Mouse (Mus musculus) CD4-positive, CD25-positive, alpha-beta regulatory T cell, adult 4 months (primary cell): ENCODE data around the gene Ttll11. TPM values are rescaled to one million over a fixed set of nuclear protein-coding genes. Genes with fewer than 3 reads are reported as not detected.

Experiments used
- ATAC-seq: one replicate; pipeline ENCODE4 v1.8.0; 2017
- polyA plus RNA-seq, 2 experiments: library from polyadenylated mRNA; unstranded; fragments of 100-300 nt; shearing (Covaris generic); gene quantifications; one replicate each; pipeline ENCODE4 v1.2.1; 2017

Ttll11 gene
- polyA plus RNA-seq, 2 experiments from 2014 or later, result not detected

DNA sequence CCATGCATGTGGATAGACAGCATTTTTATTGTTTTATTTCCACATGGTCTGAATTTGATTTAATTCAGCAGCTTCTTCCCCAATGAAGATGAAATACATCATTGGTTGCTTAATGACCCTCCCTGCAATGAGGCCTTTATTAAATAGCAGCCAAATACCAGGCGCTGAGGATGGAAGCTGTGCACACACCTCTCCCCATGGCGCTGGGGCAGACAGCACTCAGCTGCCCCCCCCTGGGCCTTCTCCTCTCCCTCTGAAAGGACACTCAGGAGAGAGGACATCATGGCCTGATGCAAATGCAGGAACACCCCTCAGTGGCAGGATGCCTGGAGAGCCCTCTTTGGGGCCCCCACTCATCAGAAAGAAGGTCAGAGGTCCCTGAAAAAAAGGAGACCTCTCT, 16.4 kb downstream of the Ttll11 start:
- ATAC-seq, result no peak

DNA sequence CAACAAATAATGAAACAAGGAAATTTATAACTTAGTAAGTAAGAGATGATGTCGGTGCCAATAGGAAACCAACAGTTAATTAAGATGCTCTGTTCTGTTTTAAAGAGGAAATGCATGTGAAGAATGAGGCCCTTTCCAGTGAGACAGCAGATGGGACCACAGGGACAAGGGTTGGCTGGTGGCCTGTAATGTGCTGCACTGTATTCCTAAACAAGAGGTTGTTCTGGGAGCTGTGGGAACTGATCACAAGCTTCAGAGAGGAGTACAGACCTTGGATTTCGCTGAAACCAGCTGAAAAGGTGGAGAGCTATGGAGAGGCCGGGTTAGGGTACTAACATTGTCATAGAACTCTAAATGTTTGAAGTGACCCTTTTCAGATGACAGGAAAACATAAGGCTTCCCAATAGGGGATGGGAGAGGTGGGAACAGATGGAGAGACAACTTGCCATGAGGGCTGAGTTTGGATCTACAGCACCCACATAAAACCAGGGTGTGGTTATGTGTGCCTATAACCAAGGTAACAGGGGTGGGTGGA, 18.1 kb downstream of the Ttll11 start:
- no peak for ATAC-seq

DNA sequence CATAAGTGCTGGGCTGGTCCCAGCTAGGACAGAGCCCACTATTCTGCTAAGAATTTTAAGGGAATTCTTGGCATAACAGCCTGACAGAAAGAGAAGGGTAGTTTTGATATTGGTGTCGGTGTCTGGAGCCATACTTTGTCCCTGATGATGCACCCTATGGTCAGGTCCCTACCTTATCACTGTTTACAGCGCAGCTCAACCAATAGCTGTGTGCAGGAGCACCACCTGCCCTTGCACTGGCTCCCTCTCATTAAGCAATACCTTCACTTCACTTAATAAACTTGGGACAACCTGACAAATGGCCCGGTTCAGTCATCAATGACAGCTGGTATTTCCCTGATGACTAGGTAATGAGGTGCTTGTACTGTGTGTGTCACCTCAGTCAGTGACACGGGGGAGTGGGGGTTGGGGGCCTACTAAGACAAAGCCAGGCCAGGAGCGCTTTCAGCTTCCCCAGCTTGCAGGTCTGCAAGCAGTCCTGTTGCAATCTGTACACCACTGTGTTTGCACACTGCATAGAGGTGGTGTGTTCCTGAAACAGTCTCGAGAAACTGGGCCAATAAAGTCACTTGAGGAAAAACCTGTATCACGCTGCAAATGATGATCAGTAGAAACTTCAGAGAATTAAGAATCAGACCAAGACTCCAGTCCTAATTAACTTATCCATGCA, 22.1 kb downstream of the Ttll11 start:
- ATAC-seq, result no peak

DNA sequence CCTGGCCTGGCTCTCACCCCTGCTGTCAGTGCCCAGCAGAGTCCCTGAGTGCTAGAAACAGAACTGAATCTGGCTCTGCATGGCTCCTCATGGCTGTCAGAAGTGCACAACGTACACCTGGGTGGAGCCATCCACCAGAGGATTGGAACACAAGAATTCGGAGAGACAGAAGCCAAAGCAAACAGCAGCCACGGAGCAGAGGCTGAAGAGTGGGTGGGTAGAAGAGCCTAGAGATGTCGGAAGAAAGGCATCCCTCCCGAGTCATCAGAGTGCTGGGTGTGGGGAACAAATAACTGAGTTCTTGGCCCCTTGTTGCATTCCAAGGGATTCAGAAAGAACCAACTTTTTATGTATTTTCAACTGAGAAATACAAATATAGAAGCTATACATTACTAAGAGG, 24.5 kb downstream of the Ttll11 start:
- no peak for ATAC-seq

DNA sequence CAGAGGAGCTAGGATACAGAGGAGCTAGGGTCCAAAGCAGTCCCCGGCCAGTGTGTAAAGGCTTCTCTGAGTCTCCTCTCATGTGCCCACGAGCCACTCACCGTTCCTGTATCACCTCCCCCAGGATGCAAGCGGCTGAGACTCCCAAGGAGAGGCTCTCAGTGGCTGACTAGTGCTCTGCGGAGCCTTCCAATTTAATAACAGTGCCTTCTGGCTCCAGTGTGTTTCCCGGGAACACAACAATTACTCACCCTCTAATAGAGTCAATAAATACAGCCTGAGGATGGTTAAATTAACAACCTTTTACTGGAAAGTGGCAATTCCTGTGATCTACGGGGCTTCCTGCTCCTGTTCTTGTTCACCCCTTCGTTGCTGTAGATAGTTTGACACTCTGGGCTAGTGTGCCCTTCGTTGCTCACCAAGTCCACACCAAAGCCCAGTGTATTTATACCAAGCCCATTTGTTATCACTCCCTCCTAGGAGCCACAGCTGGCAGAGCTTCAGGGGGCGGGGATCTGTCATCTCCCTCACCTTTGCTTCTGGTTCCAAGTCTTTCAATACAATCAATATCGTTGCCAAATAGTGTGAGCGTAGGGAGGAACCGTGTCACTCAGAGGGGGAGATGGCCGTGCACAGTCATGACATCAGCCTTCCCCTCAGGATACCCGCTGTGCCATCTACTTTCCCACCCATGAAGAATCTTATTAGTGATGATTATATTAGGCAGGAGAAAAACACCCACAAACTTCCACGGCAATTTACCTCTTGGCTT, 27.3 kb downstream of the Ttll11 start:
- ATAC-seq, result no peak

DNA sequence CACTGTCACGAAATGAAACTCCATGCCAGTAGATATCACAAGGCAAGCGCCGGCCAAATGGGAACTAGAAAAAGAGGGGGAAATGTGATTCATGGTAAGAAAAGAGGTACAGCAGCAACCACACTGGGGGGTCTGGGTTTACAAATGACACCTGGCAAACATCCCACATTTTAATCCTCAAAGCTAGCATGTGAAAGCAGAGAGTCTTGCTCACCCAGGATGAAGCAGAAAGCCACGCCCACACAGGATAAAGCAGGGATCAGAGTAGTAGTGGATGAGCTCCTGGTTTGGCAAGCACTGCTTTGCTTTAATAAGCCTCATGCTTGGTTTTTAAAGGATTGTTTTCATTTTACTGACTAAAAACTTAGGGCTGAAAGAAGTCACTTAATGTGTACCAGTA, 34.8 kb downstream of the Ttll11 start:
- no peak for ATAC-seq

DNA sequence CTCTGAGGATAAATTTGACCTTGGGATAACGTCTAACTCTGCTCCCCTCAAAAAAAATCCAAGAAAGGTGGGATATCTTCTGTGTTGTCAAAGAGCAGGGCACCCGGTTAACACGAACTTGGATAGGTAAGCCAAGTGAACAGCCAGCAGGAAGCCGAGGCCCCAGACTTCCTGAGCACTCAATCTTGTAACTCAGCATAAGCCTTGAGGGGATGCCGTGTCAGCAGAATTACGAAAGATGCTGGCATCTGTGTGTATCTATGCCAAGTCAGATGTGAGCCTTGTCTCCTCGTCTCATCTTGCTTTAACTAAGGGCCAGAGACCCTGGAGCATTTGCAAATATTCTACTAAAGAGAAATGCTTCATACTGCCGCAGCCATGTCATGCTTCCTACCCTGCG, 36.8 kb downstream of the Ttll11 start:
- no peak for ATAC-seq

DNA sequence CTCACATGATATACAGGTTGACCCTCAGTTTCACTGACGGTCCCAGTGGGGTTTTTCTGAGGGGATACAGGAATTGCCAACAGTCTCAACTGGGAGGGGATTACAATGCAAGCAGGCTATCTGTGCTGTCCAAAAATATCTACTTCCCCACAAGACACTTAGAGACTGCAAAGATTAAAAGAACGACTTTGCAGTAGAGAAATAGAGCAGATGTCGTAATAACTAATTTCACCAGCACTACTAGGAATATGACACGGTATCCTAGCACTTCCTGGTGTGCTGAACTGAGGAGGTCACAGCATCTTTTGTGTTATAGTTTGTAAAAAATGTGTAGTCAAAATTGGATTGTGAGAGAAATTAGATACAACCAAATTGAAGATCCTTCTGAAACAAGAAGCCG, 44.7 kb downstream of the Ttll11 start:
- no peak for ATAC-seq

DNA sequence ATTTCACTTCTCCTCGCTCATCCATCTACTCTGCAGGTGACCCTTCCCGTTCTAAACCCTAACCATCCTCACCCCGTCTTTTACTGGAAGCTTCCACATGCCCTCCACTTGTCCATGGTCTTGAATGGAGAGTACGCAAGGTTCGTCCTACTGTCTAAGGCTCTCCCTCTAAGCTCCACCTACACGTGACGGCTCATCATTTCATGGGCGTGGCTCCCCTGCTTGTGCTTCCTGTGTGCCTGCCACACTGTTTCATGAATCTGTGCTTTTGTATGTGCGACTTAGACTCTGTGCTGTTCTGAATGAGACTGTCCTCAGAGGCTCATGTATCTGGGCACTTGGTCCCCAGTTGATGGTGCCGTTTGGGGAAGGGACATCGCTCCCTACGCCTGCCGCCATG, 46.6 kb downstream of the Ttll11 start:
- ATAC-seq, result no peak

DNA sequence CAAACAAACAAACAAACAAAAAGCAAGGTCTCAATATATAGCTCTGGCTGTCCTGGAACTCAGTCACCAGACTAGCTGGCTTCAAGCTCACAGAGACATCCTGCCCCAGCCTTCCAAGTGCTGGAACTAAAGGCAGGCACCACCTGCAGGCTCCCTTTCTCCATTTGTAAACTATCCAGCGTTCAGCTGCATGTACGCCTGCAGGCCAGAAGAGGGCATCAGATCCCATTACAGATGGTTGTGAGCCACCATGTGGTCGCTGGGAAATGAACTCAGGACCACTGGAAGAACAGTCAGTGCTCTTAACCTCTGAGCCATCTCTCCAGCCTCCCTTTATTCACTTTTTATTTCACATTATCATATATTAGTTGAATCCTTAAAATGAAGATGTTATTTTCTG, 48.1 kb downstream of the Ttll11 start:
- no peak for ATAC-seq

DNA sequence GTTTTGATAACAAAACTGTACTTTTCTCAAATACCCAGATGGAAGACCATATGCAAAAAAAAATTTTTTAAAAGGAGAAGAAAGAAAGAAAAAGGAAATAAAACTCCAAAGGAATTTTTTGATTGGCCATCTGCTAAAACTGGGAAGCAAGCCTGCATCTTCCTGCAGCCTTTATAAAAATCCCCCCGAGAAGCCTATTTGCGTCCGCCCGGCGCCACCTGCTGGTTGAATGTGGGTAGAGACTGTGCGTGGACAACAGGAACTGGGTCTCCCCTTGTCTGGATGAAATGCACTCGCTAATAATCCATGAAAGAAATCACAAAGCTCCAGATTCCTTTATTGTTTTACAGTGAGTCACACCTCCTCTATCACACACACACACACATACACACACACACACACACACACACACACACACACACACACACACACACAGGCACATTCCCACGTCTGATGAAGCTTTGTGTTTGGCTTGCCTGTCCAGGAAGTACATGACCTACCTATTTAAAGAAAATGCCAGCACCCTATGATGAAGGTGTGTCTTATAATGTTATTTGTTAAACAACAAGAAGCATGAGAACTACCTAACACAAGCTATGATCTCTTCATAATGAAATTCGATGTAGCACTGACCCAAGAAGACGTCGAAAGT, 49.1 kb downstream of the Ttll11 start:
- no peak for ATAC-seq

DNA sequence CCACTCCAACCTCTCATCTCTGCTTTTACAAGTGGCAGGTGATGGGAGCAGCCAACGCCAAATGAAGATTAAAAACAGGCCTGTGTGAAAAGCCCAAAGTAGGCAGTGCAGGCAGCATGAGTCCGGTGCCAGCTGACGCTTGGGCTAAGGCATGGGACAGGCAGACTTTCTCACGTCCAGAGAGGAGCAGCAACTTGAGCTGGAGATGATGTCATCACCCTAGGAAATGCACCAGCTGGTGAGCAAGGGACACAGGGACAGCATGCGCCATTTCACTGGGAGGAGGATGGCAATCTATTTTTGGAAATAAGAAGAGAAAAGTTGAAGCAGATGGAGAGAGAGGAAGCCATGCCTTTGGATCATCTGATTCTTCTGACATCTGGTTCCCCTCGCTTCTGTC, 51.6 kb downstream of the Ttll11 start:
- ATAC-seq, result no peak

DNA sequence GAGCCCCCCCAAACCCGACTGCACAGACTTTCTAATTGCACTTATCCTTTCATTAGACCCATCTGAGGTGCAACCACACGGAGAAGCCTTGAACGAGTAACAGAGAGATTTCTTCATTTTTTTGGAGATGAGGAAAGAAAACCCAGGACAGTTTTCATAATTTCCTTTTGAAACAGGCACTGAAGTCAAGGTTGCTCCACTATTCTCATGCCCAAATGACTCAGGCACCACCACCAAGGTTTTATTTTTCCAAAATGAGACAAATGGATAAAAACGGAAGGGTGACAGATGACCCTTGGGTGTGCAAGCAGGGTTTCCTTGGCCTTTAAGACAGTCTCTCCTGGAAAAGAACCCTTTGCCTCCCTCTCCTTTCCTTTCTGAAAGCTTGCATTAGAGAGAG, 54.8 kb downstream of the Ttll11 start:
- ATAC-seq, result no peak

DNA sequence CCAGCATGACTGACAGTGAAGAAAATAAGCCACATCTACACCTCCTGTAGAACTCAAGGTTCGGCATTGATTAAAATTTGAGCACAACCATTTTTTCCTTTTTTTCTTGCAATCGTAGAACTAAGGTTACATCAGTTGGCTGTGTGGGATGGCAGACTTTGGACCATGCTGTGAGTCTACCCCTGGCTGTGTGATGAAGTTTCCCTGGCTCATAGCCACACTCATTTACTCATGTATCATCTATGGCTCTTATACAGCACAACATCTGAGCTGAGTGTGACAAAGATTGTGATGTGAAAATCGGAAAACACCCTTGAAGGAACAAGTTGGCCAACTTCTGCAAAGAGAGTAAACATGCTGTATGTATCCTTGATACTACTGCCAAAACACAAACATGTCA, 56.8 kb downstream of the Ttll11 start:
- ATAC-seq, result no peak

DNA sequence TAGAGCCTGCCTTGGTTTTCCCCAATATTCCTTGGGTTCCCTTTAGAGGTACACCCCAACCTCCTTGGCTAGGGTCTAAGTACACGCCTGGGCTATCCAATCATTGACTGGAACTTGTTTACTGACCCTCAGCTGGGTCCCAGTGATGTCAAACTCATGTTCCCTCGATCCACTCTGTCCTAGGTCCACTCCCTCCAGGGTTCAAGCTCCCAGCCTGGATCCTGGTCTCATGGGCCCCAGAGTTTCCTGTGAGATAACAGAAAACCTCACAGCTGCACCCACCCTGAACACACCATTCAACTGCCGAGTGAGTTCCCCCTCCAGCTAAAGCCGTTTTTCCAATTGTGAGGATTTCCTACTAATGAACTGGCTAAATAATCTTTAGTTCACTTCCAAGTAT, 67.6 kb downstream of the Ttll11 start:
- no peak for ATAC-seq

DNA sequence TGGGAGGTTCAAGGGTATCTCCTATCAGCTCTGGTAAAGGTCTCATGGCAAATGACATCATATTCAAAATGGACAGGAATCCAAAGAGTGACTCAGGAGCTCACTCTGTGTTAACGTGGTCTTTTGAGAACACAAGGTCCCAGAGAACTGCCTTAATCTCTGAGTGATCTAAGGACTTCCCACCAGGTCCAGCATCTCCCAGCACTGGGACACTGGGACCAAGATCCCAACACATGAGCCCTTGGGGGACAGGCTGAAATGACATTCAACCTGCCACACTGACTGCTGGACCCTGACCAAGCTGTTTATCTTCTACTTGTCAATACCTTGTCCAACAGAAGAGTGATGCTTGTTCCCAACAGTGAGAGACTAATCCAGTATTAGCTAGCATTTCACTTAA, 68.0 kb downstream of the Ttll11 start:
- no peak for ATAC-seq

DNA sequence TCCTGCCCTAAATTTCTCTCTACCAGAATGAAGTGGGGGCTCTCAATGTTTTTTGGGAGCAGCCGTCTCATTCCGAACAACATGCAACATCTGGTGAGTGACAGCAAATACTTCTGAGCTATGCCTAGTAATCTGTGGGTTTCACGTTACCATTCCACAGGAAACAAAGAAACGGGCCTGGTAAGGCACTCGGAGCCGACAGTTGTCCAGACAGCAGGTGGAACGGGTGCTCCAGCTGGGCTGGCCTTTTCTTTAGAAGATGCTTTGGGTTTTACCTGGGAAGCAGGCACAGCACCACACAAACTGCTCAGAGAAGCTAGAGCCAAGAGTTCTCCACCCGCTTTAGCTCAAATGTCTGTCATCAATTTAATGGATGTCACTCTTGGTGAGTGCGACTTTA, 69.0 kb downstream of the Ttll11 start:
- ATAC-seq, result no peak

DNA sequence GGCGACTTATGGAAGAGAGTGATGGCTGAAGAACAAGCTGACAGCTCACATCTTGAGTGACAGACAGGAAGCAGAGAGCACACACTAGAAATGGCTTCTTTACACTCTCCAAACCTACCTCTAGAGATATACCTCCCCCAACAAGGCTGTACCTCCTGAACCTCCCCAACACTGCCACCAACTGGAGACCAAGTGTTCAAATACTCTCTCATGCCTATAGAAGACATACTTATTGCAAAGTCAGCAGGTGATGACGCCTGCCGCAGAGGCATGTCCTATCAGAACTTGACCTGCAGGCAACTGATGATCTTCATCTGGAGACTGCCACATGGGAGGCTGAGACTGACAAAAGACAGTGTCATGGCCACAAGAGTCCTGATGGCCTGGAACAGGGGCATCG, 70.4 kb downstream of the Ttll11 start:
- no peak for ATAC-seq

DNA sequence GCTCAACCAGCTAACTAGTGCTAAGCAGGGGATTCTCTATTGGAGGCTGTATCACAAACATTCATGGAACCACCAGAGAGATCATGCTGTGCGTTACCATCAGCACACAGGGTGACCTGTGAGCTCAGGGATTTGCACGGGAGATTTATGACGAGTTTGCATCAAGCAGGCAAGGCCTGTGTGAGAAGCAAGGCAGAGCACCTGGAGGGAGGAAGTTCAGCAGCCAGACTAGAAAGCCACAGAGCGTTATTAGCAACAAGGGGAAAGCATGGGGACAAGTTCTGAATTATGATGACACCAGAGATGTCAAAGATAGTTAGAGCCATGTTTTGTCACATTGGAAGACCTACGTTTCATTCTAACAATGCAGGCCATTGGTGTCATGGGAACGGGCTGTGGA, 72.1 kb downstream of the Ttll11 start:
- ATAC-seq, result no peak

DNA sequence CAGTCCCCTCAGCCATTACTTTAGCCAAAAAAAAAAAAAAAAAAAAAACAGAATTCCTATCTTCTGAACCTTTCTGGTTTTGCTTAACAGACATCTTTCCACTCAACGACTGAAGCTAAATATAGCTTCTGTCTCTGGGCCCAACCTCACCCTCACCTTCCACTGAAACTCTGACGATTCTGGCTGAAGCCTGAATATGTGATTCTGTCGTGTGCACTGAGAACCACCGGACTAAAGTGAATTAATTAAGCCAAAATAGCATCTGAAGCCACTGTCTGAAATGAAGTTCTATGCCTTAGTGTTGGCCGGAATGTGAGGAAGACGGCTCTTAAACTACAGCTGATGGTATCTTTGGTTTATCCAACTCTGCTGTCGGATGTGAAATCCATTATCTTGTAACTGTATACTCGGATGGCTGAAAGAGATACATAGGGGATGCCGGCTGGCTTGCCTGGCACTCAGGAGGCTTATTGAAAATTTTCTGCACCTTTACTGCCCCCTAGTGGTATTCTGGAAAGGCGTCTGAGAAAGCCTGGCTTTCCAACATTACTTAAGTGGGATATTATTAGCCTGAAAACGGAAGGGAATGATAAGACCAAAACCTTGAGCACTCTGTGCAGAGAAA, 73.4 kb downstream of the Ttll11 start:
- no peak for ATAC-seq

DNA sequence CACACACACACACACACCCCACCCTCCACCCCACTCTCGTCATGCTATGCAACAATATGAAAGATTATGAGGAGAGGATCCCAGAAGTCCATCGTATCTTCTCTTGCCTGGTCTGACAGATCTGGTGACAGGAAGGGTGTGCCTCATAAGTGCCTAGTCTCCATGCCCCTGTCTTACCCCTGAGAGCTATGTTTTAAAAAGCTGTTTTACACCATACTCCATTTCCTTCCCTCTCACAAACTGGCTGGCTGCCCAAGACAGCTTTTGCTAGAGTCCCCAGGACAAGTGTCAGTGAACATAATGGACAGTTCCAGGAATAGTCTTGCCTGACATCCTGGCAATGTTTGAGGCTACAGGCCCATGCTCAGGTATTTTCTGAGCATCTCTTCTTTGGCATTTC, 78.9 kb downstream of the Ttll11 start:
- no peak for ATAC-seq

DNA sequence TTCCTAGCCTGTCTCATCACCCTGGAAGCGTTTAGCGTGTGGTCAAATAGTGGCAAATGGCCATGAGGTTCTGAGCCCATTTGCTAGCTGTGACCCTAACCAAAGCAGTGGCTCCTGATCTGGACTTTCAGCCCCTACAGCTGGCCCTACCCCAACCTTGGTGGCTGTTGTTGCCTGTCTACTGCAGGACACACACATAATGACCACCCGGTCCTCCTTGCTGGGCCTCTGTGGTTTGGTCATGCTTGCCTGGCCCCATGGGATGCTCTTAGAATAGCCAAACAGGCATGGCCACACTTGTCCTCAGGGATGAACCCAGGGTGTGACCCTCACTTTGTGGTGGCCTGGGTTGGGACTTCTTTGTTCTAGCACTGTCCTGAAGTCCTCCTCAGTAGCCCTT, 80.0 kb downstream of the Ttll11 start:
- no peak for ATAC-seq

DNA sequence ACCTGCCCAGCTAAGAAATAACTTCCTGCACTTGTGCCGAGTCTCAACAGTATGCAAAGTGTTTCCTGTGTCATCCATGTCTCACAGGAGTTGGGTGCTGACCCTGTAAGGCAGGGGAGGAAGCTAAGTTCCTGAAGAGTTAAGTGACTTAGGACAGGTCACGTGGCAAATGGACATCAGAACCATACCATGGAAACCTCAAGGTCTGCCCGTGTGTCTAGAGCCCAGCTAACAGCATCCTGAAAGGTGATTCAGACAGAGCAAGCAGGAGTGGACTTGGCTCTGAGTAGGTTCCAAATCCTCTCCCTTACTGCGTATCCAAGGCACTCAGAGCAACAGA, 80.6 kb downstream of the Ttll11 start:
- no peak for ATAC-seq
